Mouse (Mus musculus) kidney, adult 2 months (tissue): Measurements from ENCODE around the gene Olfr70.

Experiments used
- CTCF ChIP-seq: fragments of 200-500 bp; conservative IDR thresholded peaks from 2 replicates; pipeline ENCODE4 v1.5.1; 2011; ENCODE audit warnings: low read depth, mild to moderate bottlenecking, control low read depth, low read length, moderate library complexity, mixed read lengths; ENCODE audit not compliant: insufficient read depth, insufficient read length
- POLR2A ChIP-seq: fragments of 200-500 bp; IDR thresholded peaks from one replicate; pipeline ENCODE4 v1.6.1; 2011; ENCODE audit warnings: low read depth, low read length, control low read depth

- TF ChIP-seq CTCF, result no peak
- peak; percentile 88 for TF ChIP-seq POLR2A
Observed at GRCm38 (mm10) chr4:43656339-43657109, 44.1 kb downstream of the Olfr70 start, which contains the start of gene Hint2.
